Mouse (Mus musculus) bone marrow macrophage, adult 2 months (primary cell): ENCODE measurements around the gene Anln.

ENCODE experiments used
- CTCF ChIP-seq: IDR thresholded peaks from 2 replicates; pipeline ENCODE4 v1.5.1; 2012; ENCODE audit warnings: low read depth, mild to moderate bottlenecking, low read length, moderate library complexity
- POLR2A ChIP-seq: IDR thresholded peaks from 2 replicates; pipeline ENCODE4 v1.6.1; 2012; ENCODE audit warnings: mild to moderate bottlenecking, low read depth, low read length, borderline replicate concordance

- TF ChIP-seq POLR2A (no peak), CTCF (peak; percentile 31; the same call in 1 of the 2 replicates)
Observed at GRCm38 (mm10) chr9:22411002-22411857, 22.2 kb upstream of the Anln start, which contains the start of gene 9530077C05Rik.
